Mouse (Mus musculus) activated CD4-positive, CD25-positive, alpha-beta regulatory T cell, adult 4 months (primary cell): ENCODE data around the gene Unc5a. TPM values are rescaled to one million over a fixed set of nuclear protein-coding genes. Genes with fewer than 3 reads are reported as not detected.

Experiments used
- ATAC-seq: one replicate; pipeline ENCODE4 v1.8.0; 2017
- polyA plus RNA-seq, 2 experiments: library from polyadenylated mRNA; unstranded; fragments of 100-300 nt; shearing (Covaris generic); gene quantifications; one replicate each; pipeline ENCODE4 v1.2.1; 2017

Unc5a gene
- under 1 TPM; 0.74 to 0.76 TPM for polyA plus RNA-seq

DNA sequence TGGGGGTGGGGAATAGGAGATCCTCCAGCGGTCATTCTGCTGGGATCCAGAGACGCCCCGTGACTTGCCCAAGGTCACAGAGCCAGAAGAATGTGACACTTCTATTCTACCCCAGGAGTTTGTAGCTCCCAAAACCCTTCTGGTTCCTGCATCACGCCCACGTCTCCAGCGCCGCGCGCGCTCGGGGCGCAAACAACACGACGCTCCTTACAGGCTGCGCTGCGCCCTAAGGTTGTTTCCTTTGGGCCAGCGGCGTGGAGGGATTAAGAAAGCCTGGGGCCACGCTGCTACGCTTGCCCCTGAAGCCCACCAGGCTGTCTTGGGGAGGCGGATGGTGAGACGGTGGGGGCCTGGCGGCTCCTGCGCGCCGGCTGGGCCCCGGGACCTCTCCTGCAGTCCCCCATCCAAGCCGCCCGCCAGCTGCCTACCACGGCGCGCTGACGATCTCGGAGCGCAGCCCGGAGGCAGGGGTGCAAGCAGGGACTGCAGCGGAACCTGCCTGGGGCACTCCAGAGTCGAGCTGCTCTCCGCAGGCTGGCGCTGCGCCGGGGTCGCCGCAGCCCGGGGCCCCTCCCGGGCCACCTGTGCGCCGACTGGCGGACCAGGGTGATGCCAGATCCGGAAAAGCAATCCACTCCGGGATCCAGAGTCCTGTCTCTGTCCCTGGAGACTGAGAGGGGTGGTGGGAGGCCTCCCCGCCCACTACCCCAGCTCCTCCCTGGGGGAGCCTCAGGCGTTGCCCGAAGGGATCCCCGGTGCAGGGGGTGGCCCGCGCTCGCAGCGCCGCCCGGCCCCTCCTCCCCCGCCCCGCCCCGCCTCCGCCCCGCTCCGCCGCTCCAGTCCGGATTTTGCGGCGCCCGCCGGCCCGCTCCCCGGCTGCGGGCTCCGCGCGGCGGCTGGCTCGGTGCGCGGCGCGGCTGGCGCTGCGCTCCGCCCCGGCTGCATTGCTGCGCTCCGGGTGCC is at the start of gene Unc5a:
Gene Unc5a, plus strand, starts transcription at position 881 of the 963 bp plus-strand sequence.
- no peak for ATAC-seq

DNA sequence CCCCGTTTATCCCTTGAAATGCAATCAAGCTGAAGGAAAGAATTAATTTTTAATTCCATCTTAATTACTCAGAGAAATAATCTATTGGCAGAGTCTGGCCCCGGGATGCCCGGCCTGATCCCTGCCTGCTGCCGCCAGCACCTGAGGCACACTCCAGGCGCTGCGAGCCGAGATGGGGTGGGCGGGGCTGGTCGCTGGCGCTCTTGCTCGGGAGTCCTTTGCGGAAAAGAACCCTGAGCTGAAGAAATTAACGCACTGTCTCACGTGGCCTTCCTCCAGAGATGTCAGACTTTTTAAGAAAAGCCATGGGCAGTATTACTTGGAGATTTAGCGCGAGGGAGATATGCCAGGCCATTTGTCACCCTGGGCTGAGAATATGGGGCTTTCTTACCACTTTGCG is 37.2 kb upstream of the Unc5a start:
- no peak for ATAC-seq

DNA sequence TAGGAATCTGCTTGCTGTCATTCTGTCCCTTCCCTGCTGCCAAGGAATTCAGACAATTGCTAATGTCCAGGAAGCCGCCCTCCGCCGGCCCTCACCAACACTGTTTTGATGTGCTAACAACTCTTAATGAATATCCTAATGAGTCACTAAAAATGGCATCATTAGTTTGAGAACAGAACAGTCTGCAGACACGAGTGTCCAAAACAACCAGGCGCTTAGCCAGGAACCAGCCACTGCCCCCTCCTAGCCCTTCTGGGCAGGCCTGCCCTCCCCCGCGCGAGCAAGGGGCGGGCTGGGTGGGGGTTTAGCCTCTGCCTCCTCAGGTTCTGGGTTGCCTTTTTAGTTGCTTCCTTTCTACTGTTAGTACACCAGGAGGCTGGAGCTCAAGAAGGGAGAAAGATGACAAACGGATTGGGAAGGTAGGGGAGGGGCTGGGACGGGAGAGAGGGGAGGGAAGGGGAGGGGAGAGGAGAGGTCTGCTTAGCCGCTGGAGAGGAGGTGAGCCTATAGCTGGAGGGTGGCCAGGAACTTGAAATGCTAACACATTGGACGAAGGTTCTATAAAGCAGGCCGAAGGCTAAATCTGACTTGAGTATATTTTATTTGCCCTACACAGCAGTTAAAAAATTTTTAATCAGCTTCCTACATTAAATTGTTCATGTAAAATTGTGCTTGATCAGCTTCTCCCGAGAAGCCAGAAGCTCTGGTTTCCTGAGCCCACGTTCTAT is 36.2 kb upstream of the Unc5a start:
- ATAC-seq, result no peak

DNA sequence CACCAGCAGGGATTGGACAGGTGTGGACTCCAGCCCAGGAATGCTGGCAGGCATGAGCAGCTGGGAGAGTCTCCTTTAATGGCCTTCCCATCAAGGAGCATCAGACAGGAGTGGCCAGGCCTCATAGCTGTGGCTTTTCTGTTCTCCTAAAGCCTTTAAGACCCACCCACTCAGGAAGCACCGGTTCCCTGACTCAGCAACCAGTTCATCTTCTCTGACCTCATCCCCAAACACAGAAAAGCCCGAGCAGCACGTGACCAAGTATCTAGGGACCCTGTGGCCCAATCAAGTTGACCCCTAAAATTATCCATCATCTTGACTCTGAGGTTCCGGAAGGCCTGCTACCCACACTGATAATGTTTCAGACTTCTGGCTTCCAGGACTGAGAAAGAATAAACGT is 32.6 kb upstream of the Unc5a start:
- no peak for ATAC-seq

DNA sequence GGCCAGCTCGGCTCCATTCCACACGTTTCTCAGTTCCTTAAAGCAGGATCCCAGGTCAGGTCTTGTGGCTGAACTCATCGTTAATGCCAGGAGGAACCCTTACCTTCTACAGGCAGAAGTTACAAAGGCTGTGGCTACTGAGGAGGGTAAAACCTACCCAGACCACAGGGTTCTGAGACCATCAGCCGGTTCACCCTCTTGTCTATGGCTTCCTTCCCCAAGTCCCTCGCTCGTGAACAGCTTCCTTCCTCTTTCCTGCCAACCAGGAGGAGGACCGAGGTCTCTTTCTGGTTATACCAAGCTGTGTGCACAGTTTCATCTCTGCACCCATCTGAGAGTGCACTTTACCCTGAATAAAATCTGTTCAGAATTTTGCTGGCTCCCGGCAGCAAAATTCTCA is 30.3 kb upstream of the Unc5a start:
- ATAC-seq, result no peak

DNA sequence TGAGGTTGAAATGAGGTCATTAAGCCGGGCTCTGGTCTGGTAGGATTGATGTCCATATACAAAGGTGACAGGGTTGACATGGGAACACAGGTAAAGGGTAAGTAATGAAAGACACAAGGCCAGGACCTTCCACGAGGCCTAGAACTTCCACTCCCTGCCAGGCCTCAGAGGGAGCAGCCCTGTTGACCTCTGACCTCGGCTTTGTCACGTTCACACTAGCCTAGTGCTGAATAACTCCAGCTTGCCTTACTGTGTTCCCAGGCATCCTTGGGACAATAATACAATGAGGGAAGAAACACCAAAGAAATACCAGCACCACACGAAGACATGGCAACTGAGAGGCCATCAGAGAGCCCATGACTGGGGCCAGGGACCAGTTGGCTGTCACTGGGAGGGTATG is 29.5 kb upstream of the Unc5a start:
- ATAC-seq, result no peak

DNA sequence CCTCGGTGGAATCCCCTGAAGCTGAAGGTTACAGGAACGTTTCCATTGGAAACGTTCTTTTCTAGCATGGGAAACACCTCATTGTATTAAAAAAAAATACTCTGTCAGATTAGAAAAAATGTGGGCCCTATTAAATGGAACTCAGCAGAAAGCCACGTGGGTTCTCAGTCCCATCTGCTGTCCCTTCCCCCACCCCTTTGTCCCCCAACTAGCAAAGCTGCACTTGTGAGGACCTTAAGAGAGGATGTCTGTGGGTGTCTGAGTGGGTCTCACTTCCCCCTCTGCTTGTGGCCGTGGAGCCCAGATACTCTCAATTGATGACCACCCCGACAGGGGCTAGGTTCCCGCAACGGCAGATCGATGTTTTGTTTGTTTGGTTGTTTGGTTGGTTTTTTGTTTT is 27.5 kb upstream of the Unc5a start:
- no peak for ATAC-seq

DNA sequence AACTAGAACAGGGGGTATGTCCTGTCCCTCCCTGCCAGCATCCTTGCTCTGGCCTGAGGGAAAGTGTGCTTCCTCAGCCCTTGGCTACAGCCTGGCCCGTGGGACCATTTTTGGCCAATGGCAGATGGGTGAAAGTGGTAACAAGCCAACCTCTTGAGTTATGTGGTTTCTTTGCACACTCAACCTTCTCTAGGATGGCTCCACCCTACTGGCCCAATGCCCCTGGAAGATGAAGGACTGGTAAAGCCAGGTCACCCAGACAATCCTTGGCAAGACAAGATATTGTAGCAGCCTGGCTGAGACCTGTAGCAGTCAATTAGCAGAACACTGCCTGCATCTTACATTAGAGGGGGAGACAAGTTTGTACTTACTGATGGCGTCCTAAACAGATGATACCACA is 25.5 kb upstream of the Unc5a start:
- ATAC-seq, result no peak

DNA sequence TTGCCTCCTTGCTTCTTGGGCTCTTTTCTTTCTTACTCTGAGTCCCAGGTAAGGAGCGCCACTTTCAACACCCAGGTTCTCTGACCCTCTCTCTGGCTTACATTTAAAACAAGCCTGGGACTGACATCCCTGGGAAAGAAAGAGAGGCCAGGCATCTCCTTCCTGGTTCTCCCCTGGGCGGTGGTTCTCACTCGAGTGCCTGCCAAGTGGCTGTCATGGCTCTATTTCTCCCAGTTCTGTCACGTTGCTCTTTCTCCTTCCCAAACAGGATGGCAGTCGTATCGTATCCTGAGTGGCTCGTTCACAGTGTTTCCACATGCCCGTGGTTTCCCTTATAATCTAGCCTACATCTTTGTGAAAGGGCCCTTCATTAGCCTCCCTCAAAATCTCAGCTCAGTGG is 23.7 kb upstream of the Unc5a start:
- no peak for ATAC-seq

DNA sequence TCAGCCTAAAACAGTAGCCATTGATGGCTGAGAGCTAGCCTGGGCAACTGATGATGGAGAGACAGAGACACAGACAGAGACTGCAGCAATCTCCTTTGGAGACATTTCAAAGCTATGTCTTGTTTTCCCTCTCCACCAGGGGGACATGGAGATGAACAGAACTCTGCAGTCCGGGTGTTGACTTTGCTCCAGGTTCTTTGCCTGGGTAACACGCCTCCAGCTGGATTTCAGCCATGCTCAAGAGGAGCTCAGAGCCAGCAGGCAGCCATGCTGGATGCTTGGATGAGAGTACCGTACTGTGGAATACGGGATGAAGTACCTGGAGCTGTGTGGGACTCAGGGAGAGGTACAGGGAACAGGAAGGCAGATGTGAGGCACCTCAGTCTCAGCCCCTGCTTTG is 22.6 kb upstream of the Unc5a start:
- ATAC-seq, result no peak

DNA sequence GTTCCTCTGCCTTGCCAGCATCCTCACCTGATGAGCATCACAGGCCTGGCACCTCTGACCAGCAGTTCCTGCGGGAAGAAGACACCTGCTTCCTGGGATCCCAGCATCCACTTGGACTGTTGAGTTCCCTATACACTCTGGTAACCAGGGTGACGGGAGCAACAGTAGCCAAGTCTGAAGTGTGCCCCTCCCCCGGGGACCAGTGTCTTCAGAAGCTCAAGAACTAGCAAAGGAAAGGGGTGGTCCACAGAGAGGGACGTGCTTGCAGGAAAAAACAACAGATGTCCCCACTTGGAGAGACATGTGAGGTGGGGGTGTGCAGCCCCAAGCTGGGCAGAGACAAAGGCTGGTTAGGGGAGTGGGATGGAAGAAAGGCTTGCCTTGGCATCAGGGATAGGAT is 19.1 kb upstream of the Unc5a start:
- no peak for ATAC-seq

DNA sequence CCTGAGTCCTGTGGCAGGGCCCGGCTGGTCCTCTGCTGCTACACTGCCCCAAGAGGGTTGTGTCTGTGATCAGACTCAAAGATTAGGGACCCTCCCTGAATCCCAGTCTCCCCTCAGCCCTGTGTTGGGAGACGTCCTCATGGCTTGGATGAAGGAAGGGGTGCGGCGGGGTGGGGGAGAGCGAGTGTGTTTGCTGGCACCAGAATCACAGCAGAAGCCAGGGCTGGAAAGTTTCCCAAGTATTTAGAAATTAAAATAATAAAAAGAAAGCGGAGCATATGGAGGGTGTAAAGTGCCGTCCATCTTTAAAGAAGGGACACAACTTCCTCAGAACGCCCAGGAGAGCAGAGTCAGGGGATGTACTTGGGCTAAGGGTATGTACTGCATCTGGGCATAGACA is 14.3 kb upstream of the Unc5a start:
- ATAC-seq, result no peak

DNA sequence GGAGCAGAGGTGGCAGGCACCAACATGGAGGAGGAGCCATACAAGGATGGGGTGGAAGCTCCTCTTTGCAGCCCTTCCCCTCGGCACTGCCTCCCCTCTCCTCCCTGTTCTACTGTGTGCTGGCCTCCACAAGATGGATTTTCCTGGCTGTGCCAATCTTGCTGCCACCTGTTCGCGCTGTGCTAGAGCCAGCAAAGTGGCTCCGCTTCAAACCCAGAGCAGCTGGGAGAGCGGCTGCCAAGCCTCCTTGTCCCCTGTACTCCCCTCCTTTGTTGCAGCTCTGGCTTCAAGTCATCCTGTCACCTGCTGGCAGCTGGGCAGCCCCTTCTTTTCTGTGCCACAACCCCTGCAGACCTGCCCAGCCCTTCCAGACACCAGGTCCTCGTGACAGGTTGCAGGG is 13.0 kb upstream of the Unc5a start:
- no peak for ATAC-seq

DNA sequence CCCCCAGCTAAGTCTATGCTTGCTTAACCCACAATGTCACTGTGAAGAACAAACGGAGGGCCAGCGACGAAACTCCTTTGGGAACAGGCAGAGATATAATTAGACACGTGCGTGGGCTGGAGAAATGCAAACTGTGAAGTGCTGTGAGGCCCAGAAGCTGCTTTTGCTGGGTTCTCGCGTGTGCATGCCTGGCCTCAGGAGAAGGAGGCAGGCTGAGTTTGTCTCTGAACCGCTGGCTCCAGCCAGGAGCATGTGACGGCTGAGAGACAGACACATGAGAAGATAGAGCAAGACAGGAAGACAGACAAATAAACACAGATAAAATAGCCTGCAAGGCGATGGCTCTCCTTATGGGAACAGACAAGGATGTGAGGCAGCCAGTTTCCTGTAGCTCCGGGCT is 11.3 kb upstream of the Unc5a start:
- ATAC-seq, result no peak

DNA sequence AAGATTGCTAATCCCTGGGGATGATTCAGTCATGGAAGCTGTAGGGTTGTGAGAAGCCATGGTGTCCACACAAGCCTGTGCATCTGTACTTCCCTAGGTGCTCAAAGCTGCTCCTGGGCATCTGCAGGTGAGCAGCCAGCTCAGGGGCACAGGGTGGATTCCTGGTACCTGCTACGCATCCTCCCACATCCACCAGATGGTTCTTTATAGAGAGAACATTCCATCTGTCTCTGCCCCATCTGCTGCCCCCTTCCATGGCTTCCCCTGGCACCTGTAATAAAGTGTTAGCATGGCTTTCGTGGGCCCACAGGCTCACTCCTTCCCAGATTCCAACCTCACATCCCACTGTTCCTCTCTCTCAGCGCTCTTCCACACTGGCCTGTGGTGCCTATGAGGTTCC is 10.7 kb upstream of the Unc5a start:
- no peak for ATAC-seq

DNA sequence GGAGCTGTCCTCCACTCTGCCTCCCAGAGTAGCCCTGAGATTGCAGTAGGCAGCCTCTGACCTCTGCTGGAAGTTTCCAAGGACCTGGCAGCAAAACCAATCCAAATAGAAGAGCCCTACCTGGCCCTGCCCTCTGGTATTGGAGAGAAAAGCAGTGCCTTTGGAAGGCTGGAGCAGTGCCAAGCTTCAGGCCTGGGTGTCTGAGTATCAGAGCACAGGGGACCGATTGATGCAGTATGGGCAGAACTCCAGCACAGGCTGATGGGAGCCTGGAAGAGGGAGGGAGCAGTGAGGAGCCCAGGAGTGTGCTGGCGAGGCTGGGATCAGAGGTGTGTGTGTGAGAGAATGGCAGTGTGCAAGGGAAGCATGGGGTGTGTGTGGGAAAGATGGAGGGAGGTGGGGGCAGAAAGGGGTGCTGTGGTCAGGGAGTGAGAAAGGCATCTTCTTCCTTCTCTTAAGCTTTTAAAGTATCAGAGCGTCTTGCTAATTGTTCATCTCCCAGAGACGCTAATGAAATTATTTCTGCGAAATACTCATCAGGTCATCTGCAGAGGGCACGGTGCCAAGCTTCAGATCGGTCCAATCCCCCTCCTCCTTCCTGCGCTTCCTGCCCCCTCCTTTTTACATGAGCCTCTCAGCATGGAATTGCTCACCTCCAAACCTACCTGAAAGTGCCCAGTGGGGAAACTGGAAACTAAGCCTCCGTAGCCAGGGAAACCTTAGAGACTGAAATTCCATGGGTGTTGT is 4.6 kb upstream of the Unc5a start:
- no peak for ATAC-seq

DNA sequence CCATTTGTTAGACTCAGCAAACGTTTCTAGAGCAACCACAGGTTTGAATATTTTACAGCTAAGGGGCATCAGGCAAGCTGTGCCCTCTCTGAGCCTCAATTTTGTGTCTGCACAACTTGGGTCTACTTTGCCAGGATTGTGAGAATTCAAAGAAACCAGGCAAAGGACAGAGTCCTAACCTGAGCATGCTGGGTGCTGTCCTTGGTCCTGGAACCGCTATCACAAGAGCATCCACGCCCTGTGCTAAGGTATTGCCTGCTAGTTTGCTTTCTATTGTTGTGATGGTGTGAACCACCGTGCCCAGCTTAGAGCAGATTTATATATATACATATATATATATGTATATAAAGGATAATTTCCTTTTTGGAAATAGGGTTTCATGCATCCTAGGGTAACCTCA is 3.9 kb upstream of the Unc5a start:
- ATAC-seq, result no peak

DNA sequence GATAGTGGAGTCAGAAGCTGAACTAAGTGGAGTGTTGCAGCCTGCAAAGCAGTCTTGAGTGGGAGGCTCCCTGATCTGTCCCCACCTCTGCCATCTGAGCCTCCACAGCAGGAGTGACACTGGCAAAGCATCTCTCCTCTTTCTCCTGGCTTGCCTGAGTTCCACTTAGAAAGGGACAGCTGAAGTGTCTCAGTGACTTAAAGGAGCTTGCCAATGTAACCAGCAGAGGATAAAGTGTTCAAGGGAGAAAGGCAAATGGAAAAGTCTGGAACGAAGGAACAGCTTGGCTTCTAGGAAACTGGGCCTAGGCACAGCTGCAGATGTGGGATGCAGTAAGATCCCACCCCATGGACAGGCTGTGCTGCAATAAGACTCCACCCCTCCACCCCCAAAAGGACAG is 2.8 kb upstream of the Unc5a start:
- no peak for ATAC-seq

DNA sequence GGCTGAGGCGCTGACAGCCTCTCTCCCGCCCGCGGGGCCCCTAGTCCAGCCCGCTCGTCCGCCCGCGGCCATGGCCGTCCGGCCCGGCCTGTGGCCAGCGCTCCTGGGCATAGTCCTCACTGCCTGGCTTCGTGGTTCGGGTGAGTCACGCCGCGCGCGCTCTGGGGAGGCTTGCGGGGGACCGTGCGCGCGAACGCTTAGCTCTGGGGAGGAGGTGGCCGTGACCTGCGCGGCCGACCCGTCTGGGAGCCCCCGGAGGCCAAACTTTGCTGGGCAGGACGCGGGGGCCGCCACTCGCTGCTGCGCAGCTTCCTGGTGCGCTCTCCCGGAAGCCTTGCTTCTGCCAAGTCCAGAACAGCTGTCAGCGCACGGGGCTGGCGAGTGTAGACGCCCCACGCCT is 381 bp downstream of the Unc5a start:
- no peak for ATAC-seq

DNA sequence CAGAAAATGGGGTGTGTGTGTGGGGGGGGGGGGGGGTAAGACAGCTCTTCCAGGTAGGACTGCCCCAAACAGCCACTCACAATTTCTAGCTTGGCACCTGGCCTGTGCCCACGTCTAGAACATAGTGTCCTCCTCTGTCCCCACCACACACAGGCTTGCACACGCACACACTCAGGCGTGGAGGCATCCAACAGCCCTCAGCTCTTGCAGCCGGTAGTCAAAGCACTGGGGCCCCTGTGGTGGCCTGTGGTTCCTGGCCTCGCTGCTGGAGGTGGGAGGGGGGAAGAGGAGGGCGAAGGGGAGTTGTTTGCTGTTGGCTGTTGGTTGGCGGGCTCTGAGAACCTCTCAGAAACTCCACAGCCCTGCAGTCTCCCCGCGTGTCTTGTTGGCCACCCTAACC is 920 bp downstream of the Unc5a start:
- ATAC-seq, result no peak

DNA sequence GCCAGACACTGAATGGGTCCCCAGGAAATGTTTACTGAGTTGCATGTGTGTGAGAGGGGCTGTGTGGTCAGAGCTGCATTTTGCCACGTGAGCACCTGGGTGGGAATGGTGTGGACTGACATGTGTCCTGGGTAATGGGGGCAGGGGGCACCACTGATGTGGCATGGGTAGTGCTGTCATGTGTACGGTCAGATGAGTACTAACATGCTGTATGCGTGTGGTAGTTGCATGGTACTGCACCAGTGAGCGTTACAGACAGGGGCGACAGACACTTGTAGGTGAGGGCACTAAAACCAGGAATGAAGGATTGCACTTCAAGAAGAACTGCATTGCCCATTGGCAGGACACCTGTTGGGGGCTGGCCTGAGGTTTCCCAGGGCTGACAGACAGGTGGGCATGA is 2.0 kb downstream of the Unc5a start:
- no peak for ATAC-seq

DNA sequence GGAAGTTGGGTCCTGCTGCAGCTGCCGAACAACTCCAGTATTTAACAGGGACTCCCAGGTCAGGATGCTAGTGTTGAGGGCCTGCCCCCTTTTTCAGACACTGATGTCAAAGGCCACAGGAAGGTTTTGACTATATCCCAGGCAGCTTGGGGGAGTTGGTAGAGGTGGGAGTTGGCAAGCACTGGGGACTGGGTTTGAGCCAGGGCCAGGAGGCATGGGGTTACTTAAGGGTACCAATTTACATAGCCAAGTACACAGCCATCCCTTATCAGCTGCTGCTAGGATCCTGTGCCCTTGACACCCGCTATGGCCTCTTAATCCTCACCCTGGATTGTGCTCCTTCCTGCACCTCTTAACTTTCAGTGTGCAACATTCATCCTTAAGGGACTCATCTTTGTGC is 5.5 kb downstream of the Unc5a start:
- no peak for ATAC-seq

DNA sequence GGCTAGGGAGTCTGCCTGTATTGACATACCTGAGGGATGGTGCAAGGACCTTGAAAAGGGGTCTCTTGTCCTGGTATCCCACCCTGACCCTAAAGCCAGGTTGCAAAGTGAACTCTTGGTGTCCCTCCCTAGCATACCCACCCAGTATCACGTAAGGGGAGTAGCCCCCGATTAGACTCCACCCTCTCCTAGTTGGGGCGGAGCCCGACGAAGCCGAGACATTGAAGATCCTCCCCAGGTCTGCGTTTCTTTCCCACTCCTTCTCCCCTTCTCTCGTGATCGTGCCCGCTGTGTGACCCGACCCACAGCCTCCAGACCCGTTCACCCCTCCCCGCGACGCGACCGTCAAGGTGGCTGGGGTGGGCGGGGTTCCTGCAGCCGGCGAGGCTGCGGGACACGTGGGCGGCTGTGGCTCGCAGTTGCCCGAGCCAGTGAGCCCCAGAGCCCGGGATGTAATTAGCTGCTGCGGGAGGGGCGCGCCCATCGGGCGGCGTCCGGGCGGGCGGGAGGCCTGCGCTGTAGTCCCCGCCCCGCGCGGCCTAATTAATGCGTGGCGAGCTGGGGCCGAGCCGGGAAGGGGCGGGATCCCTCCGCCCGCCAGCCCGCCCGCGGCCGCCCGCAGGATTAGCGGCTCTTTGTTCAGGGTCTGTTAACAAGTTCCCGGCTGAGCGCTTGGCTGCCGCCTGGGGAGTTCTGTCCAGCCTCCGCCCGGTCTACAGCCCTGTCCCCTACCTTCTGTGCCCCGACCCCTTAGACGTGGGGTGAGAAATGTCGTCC is 6.7 kb downstream of the Unc5a start:
- ATAC-seq, result no peak
